8 mouse cellular contexts compared by ENCODE assay signal in the genomic region with DNA sequence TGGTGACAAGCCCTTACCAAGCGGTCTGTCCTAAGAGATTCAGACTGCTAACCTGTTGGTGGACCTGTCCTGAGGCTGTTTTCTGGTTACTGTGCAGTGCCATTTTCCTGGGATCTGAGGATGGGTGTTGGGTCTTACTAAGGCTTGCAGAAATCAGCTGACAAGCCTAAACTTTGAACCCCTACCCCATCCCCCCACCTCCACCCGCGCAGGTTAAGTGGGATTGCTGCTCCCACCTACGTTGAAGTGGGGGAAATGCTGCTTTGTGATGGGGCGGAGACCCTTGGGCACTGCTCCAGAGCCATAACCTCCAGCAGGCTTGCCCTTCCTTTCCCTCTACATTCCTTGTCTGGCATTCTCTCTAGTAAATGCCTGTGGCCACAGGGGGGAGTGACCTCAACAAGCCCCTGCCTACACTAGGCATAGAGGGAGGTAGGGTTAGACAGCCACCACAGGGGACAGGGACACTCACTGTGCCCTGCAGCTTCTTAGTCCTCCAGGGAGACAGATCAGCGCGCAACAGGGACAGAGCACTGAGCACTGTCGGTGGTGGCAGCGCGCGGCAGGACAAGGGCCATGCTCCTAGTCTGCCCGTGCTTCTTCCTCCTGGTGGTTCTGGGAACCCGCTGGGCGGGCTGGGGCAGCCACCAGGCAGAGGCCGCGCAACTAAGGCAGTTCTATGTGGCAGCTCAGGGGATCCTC. TPM values are rescaled to one million over a fixed set of nuclear protein-coding genes. Genes with fewer than 3 reads are reported as not detected.
DNase-seq lines count a peak whose midpoint lies in the region; ATAC-seq and TF ChIP-seq lines count a peak whose summit lies in the region.

A gene (plus strand): TSS at position 452 of the 702 bp plus-strand sequence.

- TF ChIP-seq POLR2A in small intestine, adult 2 months (IDR thresholded peaks at IDR 0.05; ENCODE audit: low read depth, low read length): no peak

- ATAC-seq in midbrain, embryonic 14.5 days (ENCODE audit: low FRiP score, low TSS enrichment): no peak
- 0 out of 2 replicates have a peak, but pooled peaks have one; percentile 39 for ATAC-seq in erythroid progenitor cell, adult 5-6 weeks (replicated peaks; ENCODE audit: low FRiP score, poor library complexity, severe bottlenecking)
- ATAC-seq in limb, embryonic 12.5 days (ENCODE audit: insufficient number of reproducible peaks, insufficient read depth, low FRiP score, low TSS enrichment, low read depth): no peak

- 13% methylated on average over 16 of the region's 16 CpGs for WGBS in midbrain, embryonic 10.5 days
- 14% methylated on average over 16 of the region's 16 CpGs for WGBS in midbrain, embryonic 14.5 days
- WGBS in limb, embryonic 12.5 days: 16% methylated on average over 16 of the region's 16 CpGs
- WGBS in small intestine, adult 2 months: 24% methylated on average over 16 of the region's 16 CpGs

- DNase-seq in midbrain, embryonic 10.5 days (ENCODE audit: low spot score): peak; percentile 24
- DNase-seq in midbrain, embryonic 14.5 days: no peak
- DNase-seq in thymus, postnatal 0 days (ENCODE audit: low spot score): no peak
- no peak for DNase-seq in layer of hippocampus, adult 9-10 months (ENCODE audit: low spot score)
- no peak for DNase-seq in urinary bladder, postnatal 25 days (ENCODE audit: low spot score)

- 0 out of 2 replicates have a peak, but pooled peaks cover 4% of the 10 kb centered on the region for H3K27me3 ChIP-seq in midbrain, embryonic 10.5 days (ENCODE audit: low read depth, poor library complexity, severe bottlenecking)
- no peaks in the 10 kb centered on the region for H3K27me3 ChIP-seq in midbrain, embryonic 14.5 days (ENCODE audit: control insufficient read depth, insufficient read depth, low read length)
- 0 out of 2 replicates have a peak, but pooled peaks cover 5% of the 10 kb centered on the region for H3K27me3 ChIP-seq in limb, embryonic 12.5 days
- H3K27me3 ChIP-seq in small intestine, adult 2 months (ENCODE audit: control insufficient read depth, insufficient read depth, low read length): no peaks in the 10 kb centered on the region

- H3K9me3 ChIP-seq in midbrain, embryonic 10.5 days (replicated peaks): no peaks in the 10 kb centered on the region
- H3K9me3 ChIP-seq in midbrain, embryonic 14.5 days (ENCODE audit: control insufficient read depth, low read length): no peaks in the 10 kb centered on the region
- H3K9me3 ChIP-seq in limb, embryonic 12.5 days: 0 out of 2 replicates have a peak, but pooled peaks cover 2% of the 10 kb centered on the region

- 0 out of 2 replicates have a peak within 1 kb of the TSS, but pooled peaks have one; percentile 13 for H3K27ac ChIP-seq in midbrain, embryonic 10.5 days (replicated peaks)
- H3K27ac ChIP-seq in midbrain, embryonic 14.5 days (replicated peaks; ENCODE audit: low read depth, low read length): no peak within 1 kb of the TSS
- no peak within 1 kb of the TSS for H3K27ac ChIP-seq in limb, embryonic 12.5 days
- H3K27ac ChIP-seq in small intestine, adult 2 months (ENCODE audit: insufficient read depth, low read depth, low read length): no peak within 1 kb of the TSS

- H3K4me3 ChIP-seq in midbrain, embryonic 10.5 days: peak within 1 kb of the TSS; percentile 29
- H3K4me3 ChIP-seq in midbrain, embryonic 14.5 days (replicated peaks; ENCODE audit: low read depth, low read length): no peak within 1 kb of the TSS
- H3K4me3 ChIP-seq in limb, embryonic 12.5 days (replicated peaks): no peak within 1 kb of the TSS
- peak within 1 kb of the TSS; percentile 15; the same call in 1 of the 2 replicates for H3K4me3 ChIP-seq in small intestine, adult 2 months (ENCODE audit: low read depth, low read length)

- H3K4me1 ChIP-seq in midbrain, embryonic 10.5 days: peaks cover 9% of the 10 kb centered on the region
- H3K4me1 ChIP-seq in midbrain, embryonic 14.5 days (ENCODE audit: control insufficient read depth, insufficient read depth, low read length): no peaks in the 10 kb centered on the region
- H3K4me1 ChIP-seq in limb, embryonic 12.5 days (replicated peaks): peaks cover 7% of the 10 kb centered on the region
- no peaks in the 10 kb centered on the region; the same call in 1 of the 2 replicates for H3K4me1 ChIP-seq in small intestine, adult 2 months (ENCODE audit: control insufficient read depth, insufficient read depth, insufficient read length, low read length)

- TF ChIP-seq CTCF in small intestine, adult 2 months (IDR thresholded peaks at IDR 0.05; ENCODE audit: extremely low read depth, insufficient read length, insufficient replicate concordance, low read depth, low read length): no peak

- H3K36me3 ChIP-seq in midbrain, embryonic 10.5 days: no peaks in the 10 kb centered on the region
- no peaks in the 10 kb centered on the region for H3K36me3 ChIP-seq in midbrain, embryonic 14.5 days (ENCODE audit: control insufficient read depth, insufficient read depth, low read length)
- H3K36me3 ChIP-seq in limb, embryonic 12.5 days: no peaks in the 10 kb centered on the region
- no peaks in the 10 kb centered on the region for H3K36me3 ChIP-seq in small intestine, adult 2 months (ENCODE audit: control insufficient read depth, insufficient read depth, low read length)

- no peak within 1 kb of the TSS for H3K4me2 ChIP-seq in midbrain, embryonic 14.5 days (ENCODE audit: low read length)
- peak within 1 kb of the TSS; percentile 30 for H3K4me2 ChIP-seq in limb, embryonic 12.5 days

- H3K9ac ChIP-seq in midbrain, embryonic 14.5 days (replicated peaks; ENCODE audit: low read length): no peak within 1 kb of the TSS
- H3K9ac ChIP-seq in limb, embryonic 12.5 days (replicated peaks): no peak within 1 kb of the TSS

RNA-seq across cellular contexts. Expression of the gene that starts here (rescaled TPM):
- polyA plus RNA-seq in midbrain, embryonic 10.5 days (2016; fragmentation: Nextera tagmentation; extraction: Ambion mirVana): 0.36 and 0.52 TPM in 2 replicates
- polyA plus RNA-seq in midbrain, embryonic 14.5 days (2014; fragmentation: Nextera tagmentation; extraction: Ambion mirVana): 0.05 and 0.07 TPM in 2 replicates
- total RNA-seq in erythroid progenitor cell, adult 5-6 weeks (2015; ENCODE audit: low replicate concordance): 6.8 and 9.2 TPM in 2 replicates
- 3.5 and 4.3 TPM in 2 replicates for total RNA-seq in erythroid progenitor cell, adult 5-6 weeks (2017; ENCODE audit: low replicate concordance)
- 0.23 and 0.38 TPM in 2 replicates for polyA plus RNA-seq in limb, embryonic 12.5 days (2016; fragmentation: Nextera tagmentation; extraction: Ambion mirVana)
- 0.23 and 1.2 TPM in 2 replicates for polyA plus RNA-seq in small intestine, adult 2 months (2012; rRNA removed)
- polyA plus RNA-seq in thymus, postnatal 0 days (2015; fragmentation: Nextera tagmentation; extraction: Ambion mirVana): 0.07 and 0.09 TPM in 2 replicates

Comparison
In these comparisons a context has a peak if more than half of its experiments do, and no peak if none do; other contexts are left out.
1. Peak in DNase-seq, H3K4me3 ChIP-seq and H3K27ac ChIP-seq in midbrain, embryonic 10.5 days; RNA of the gene not detected or under 1 TPM.